Mouse (Mus musculus): ENCODE data around the gene Dhx8. TPM values are rescaled to one million over a fixed set of nuclear protein-coding genes. Genes with fewer than 3 reads are reported as not detected.

Dhx8 gene
- total RNA-seq, 2 experiments from 2014 or later = 34.3 to 37.2 TPM

DNA sequence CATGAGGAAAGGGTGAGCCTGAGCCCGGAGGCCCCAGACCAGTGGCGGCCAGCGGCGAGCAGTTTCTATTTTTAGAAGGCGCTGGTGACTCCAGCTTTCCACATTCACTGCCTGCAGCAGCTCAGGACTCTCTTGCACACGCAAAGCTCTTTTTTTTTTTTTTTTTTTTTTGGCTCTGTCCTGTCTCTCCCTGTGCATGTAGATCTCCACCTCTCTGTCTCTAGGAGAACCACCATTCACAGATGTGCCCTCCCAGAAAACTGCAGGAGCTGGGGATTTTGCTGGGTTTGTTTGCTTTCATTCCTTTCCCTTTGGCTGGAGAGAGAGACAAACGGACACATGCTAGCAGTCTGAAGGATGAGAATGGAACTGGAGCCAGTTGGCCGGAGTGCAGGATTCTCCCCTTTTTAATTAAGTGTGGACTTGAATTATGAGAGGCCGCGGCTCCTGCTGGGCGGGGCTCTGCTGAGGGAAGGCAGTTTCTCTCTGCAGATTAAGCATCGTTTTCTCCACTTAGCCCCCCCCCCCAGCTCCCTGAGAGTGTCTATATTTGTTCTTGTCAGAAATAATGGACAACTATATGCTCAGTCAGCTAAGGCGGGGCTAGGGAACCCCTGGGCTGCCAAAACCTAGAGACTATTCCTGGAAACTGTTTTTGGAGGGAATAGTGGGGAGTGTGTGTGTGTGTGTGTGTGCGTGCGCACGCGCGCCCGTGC is 58.2 kb downstream of the Dhx8 start:
- DNase-seq (ENCODE audit: extremely low spot score in 1 of 2, low spot score in 1 of 2) = no peak

GRCm38 (mm10) chr11:101797355-101797754 is 64.6 kb downstream of the Dhx8 start:
- no peak for DNase-seq (ENCODE audit: extremely low spot score in 1 of 2, low spot score in 1 of 2)

DNA sequence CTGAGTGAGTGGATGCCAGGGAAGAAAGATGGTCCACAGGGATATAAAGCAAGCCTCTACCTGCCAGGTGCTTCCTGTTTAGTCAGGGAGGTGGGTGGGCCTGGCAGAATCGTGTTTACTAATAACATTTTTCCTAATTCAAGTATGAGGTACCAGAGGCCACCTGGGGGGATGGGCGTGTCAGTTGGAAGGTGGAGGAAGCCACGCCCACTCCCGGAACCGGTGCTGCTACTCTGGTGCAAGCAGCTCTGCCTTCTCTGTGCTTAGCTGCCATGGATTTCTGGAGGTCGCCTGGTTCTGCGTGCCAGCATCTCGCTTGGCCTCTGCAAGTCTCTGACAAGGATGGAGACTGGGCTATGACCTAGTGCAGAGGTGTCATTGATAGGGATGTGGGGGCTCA is 65.4 kb downstream of the Dhx8 start:
- DNase-seq (ENCODE audit: extremely low spot score in 1 of 2, low spot score in 1 of 2) = no peak

DNA sequence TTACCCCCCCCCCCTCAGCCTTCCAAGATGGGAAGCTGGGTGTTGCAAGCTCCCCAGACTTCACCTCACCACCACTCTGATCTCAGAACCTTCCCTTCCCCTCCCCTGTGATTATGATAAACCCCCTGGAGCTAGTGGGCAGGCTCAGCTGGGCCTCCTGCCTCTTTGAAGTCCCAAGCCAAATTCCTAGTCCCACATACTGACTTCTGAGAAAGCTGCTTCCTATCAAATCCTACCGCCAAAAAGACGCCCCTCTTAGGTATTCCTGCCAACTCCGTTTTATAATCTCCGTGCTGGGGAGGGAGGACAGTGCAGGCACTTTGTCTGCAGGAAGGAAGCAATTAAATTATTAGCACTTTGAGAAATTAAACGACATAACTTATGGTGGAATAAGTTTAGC is 68.7 kb downstream of the Dhx8 start:
- DNase-seq (ENCODE audit: extremely low spot score in 1 of 2, low spot score in 1 of 2) = no peak

GRCm38 (mm10) chr11:101805113-101805704 is 72.5 kb downstream of the Dhx8 start:
- DNase-seq (ENCODE audit: extremely low spot score in 1 of 2, low spot score in 1 of 2) = no peak

DNA sequence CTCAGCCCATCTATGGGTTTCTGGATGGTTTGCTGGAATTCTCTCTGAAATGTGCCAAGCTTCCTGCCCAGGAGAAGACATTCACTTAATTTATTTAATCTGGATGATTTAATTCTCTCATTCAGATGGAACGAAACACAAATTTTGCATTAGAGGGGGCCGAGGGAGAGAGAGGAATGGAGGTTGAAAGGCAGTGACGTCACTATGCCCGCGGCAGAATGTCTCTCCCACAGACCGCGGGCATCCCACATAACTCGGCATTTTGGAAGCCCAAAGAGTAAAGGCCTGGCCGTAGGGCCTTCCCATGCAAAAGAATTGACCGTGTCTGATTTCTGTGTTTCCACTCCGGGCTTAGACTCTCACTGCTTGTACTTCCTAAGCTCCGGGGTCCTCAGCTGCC is 74.0 kb downstream of the Dhx8 start:
- no peak for DNase-seq (ENCODE audit: extremely low spot score in 1 of 2, low spot score in 1 of 2)

- no peak for DNase-seq (ENCODE audit: extremely low spot score in 1 of 2, low spot score in 1 of 2)
These were observed 74.5 kb downstream of the Dhx8 start for GRCm38 (mm10) chr11:101807266-101807665.

DNA sequence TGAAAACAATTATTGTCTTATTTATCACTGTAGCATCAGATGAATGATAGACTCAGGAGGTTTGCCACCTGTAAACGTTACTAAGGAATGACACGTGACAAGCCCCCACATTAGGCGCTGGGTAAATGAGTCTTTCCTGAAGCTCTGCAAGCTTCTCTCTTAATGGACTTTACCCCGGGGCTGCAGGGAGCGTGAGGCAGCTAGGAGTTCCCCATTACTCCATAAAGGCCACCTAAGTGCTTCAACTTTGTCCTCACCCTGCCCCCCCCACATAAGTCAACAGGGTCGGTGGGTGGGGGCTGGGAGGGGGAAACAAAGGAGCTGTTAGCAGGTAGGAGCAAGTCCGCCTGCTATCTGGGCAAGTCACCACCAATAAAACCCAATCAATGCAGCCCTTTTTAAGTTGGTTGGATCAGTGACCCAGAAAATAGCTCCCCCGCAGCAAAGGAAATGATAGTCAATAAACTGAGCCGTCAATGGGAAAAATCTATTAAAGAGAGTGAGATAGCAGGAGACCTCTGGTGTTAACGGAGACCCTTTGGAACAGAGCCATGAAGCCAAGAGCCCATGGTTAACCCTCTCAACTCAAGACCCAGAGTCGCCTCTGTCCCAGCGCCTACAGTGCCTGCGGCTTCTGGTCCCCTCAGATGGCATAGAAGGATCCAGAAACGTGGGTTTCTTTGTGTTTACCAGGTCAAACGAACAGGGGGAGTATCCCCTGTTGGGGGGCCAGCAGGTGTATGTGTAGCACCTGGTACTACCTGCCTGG is 76.5 kb downstream of the Dhx8 start:
- DNase-seq (ENCODE audit: extremely low spot score in 1 of 2, low spot score in 1 of 2) = no peak

DNA sequence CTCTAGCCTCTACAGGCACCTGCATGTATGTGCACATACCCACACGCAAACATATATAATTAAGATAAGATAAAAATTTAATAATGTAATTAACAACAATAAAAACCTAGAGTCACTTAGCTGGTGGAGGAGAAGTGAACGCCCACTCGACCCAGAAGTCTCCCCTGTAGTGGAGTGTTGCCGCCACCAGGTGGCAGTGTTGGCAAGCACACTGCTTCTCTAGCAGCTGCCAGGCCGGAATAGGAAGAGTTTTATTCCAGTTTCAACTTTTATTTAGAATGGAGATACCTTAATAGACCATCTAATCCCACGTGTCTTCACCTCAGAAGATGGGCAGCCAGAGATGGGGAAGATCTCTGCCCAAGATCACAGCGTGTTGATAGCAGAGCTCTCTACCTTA is 80.5 kb downstream of the Dhx8 start:
- DNase-seq (ENCODE audit: extremely low spot score in 1 of 2, low spot score in 1 of 2) = peak; percentile 78 to 88

- peak; percentile 77 to 92 for DNase-seq (ENCODE audit: extremely low spot score in 1 of 2, low spot score in 1 of 2)
These were observed 81.8 kb downstream of the Dhx8 start for GRCm38 (mm10) chr11:101814375-101815102.

GRCm38 (mm10) chr11:101815103-101816085 is 82.7 kb downstream of the Dhx8 start:
- no peak for DNase-seq (ENCODE audit: extremely low spot score in 1 of 2, low spot score in 1 of 2)

Other genes starting within 250 kb of the Dhx8 start
- 1 to 10 TPM in 1 of 2 experiments, under 1 TPM in 1; 0.94 to 1.1 TPM for gene Brca1, start 181.0 kb upstream of the Dhx8 start, total RNA-seq (2021)
- gene Nbr1, start 180.8 kb upstream of the Dhx8 start, total RNA-seq (2021) = 100 to 1,000 TPM; 128 to 142 TPM
- gene Tmem106a, start 150.7 kb upstream of the Dhx8 start, total RNA-seq (2021) = 1 to 10 TPM in 1 of 2 experiments, under 1 TPM in 1; 0.63 to 1.1 TPM
- not detected for gene Gm11634, start 133.7 kb upstream of the Dhx8 start, total RNA-seq (2021)
- 1 to 10 TPM; 8.1 to 8.2 TPM for gene Rdm1, start 105.7 kb upstream of the Dhx8 start, total RNA-seq (2021)
- gene Arl4d, start 67.4 kb upstream of the Dhx8 start, total RNA-seq (2021) = 10 to 100 TPM; 10.4 to 11.9 TPM
- 10 to 100 TPM; 14.9 to 18.3 TPM for gene Etv4, start 52.5 kb downstream of the Dhx8 start, total RNA-seq (2021)
- 1 to 10 TPM in 1 of 2 experiments, under 1 TPM in 1; 0.85 to 1.0 TPM for gene Meox1, start 161.5 kb downstream of the Dhx8 start, total RNA-seq (2021)
- not detected for gene Sost, start 234.1 kb downstream of the Dhx8 start, total RNA-seq (2021)

All from layer of hippocampus, postnatal 25 days (tissue).